Mouse (Mus musculus) embryo, embryonic 10.5 days (tissue): Measurements from ENCODE around the gene Atp1a1.

ENCODE experiments used
- DNase-seq: peaks from one replicate; pipeline ENCODE4 v3.0.0-alpha.2; 2015; ENCODE audit warnings: low spot score

Gene Atp1a1

GRCm38 (mm10) chr3:101604550-101605223 lies at the start of gene Atp1a1:
Atp1a1 (minus strand) TSS chr3:101604684.
- peak; percentile 98 for DNase-seq

- no peak for DNase-seq
Measured at GRCm38 (mm10) chr3:101653446-101653845, 49.0 kb upstream of the Atp1a1 start.

GRCm38 (mm10) chr3:101652967-101653366 lies 48.5 kb upstream of the Atp1a1 start:
- DNase-seq, result no peak

- DNase-seq, result no peak
Measured at GRCm38 (mm10) chr3:101650328-101650727, 45.8 kb upstream of the Atp1a1 start.

GRCm38 (mm10) chr3:101649271-101649670 lies 44.8 kb upstream of the Atp1a1 start:
- no peak for DNase-seq

GRCm38 (mm10) chr3:101648096-101648793 lies 43.8 kb upstream of the Atp1a1 start:
- DNase-seq, result peak; percentile 35

- no peak for DNase-seq
Measured at GRCm38 (mm10) chr3:101646806-101647205, 42.3 kb upstream of the Atp1a1 start.

- DNase-seq, result no peak
Measured at GRCm38 (mm10) chr3:101645569-101646106, 41.2 kb upstream of the Atp1a1 start.

GRCm38 (mm10) chr3:101644062-101644802 lies 39.7 kb upstream of the Atp1a1 start:
- DNase-seq, result no peak

GRCm38 (mm10) chr3:101643264-101643663 lies 38.8 kb upstream of the Atp1a1 start:
- no peak for DNase-seq

GRCm38 (mm10) chr3:101638223-101638622 lies 33.7 kb upstream of the Atp1a1 start:
- no peak for DNase-seq

- DNase-seq, result no peak
Measured at GRCm38 (mm10) chr3:101636510-101636909, 32.0 kb upstream of the Atp1a1 start.

- DNase-seq, result no peak
Measured at GRCm38 (mm10) chr3:101636086-101636485, 31.6 kb upstream of the Atp1a1 start.

GRCm38 (mm10) chr3:101634141-101634900 lies 29.8 kb upstream of the Atp1a1 start:
- DNase-seq, result no peak

GRCm38 (mm10) chr3:101628255-101628654 lies 23.8 kb upstream of the Atp1a1 start:
- no peak for DNase-seq

- no peak for DNase-seq
Measured at GRCm38 (mm10) chr3:101624287-101624686, 19.8 kb upstream of the Atp1a1 start.

- no peak for DNase-seq
Measured at GRCm38 (mm10) chr3:101619017-101619416, 14.5 kb upstream of the Atp1a1 start.

GRCm38 (mm10) chr3:101618505-101618904 lies 14.0 kb upstream of the Atp1a1 start:
- DNase-seq, result no peak

GRCm38 (mm10) chr3:101617451-101617850 lies 13.0 kb upstream of the Atp1a1 start:
- no peak for DNase-seq

GRCm38 (mm10) chr3:101617007-101617406 lies 12.5 kb upstream of the Atp1a1 start:
- DNase-seq, result no peak

GRCm38 (mm10) chr3:101615856-101616255 lies 11.4 kb upstream of the Atp1a1 start:
- no peak for DNase-seq
